Mouse (Mus musculus) olfactory bulb, adult 2 months (tissue): ENCODE measurements around the gene Elp1.

ENCODE experiments used
- CTCF ChIP-seq: fragments of 200-500 bp; IDR thresholded peaks from 2 replicates; pipeline ENCODE4 v1.5.1; 2012; ENCODE audit warnings: low read depth, mild to moderate bottlenecking, low read length, moderate library complexity; ENCODE audit not compliant: insufficient read depth
- POLR2A ChIP-seq: fragments of 200-500 bp; IDR thresholded peaks from 2 replicates; pipeline ENCODE4 v1.6.1; 2012; ENCODE audit warnings: mild to moderate bottlenecking, low read depth, low read length, moderate library complexity; ENCODE audit not compliant: insufficient read depth

DNA sequence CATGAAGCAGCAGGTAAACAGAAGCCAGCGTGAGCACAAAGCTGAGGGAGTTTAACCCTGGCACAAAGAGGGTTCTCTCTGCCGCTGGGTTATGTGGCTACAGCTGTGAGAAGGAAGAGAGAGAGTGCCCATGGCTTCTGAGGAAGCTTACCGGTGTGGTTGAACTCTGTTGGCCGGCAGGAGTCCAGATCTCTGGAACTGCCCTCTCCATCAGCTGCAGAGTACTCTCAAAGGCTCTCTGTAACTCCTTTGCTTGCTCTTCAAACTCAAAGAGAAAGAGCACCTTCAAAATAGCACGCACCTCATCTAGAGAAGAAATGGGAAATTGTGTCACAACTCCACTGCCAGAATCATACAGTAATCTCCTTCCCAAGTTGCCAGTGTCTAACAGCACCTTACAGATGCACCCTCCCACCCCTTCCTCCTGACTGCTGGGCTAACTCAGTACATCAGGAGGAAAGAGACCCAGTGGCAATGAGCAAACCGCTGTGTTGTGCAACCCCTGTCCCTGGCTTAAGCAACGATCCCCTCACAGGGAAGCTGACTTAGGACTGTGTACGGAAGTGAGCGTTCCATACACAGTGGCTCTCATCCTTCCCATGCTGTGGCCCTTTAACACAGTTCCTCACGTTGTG is 45.0 kb downstream of the Elp1 start:
- TF ChIP-seq POLR2A = no peak
- TF ChIP-seq CTCF = no peak
